Mouse (Mus musculus) liver, embryonic 14.5 days (tissue): Measurements from ENCODE around the gene Tbcd.
A peak's percentile ranks its signal among the peaks of the same experiment; 100 is the strongest.

Experiments used
- CTCF ChIP-seq: IDR thresholded peaks from 2 replicates; pipeline ENCODE4 v1.5.1; 2016; ENCODE audit warnings: antibody characterized with exemption, low read depth, control low read depth
- EP300 ChIP-seq: IDR thresholded peaks from 2 replicates; pipeline ENCODE4 v1.6.1; 2016; ENCODE audit warnings: antibody characterized with exemption, low read depth

GRCm38 (mm10) chr11:121630406-121630805 lies 178.7 kb downstream of the Tbcd start:
- TF ChIP-seq CTCF (peak; percentile 36; the same call in 1 of the 2 replicates), EP300 (no peak)
